Comparison of ENCODE assay signal across 23 mouse cellular contexts in the genomic region with DNA sequence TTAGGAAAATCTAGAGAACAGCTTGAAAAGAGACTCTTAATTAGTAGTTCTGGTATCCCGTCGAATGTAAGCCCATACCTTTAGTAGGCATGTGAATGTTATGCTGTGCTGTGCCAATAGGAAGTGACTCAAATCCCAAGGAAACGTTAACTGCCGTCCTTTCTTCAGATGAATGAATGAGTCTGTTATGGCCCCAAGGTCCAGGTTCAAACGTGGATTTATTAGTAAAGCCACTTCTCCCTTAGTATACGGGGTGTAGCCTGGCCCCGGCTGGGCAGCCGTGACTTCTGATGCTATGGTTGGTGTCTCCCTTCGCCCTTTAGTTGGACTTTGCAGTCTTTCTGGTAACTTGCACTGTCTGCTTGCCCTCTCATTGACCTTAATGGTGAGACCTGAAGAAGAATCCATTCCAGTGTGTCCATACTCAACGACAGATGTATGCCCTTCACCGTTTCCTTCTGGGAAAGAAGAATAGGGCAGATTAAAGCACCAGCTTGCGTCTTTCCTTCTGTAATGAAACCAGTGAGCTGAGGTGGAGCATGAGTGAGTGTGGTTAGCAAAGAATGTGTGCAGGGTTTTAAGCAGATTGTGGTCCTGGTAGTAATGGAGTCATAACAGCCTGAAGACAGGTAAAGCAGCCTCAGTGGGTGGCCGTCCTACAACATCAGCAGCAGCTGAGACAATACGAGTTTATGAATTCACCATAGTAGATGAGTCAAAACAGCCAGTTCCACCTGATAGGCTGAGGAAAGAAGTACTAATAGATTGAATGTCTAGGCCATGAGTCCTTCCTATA. TPM values are rescaled to one million over a fixed set of nuclear protein-coding genes. Genes with fewer than 3 reads are reported as not detected.
DNase-seq lines count a peak whose midpoint lies in the region; ATAC-seq and TF ChIP-seq lines count a peak whose summit lies in the region.
"Had no signal": no experiment of that assay in that cellular context is flagged by ENCODE, and none has a peak within 500 bp of the region (broad histone marks: within the 10 kb centered on the region; RNA-seq: fewer than 3 reads in every experiment).

No protein-coding gene starts in this region.

- POLR2A ChIA-PET in Patski (lab: Charles Lee): no interaction called here

- WGBS in heart, embryonic 10.5 days: 81% methylated on average over 14 of the region's 14 CpGs
- 60% methylated on average over 14 of the region's 14 CpGs for WGBS in heart, adult 2 months
- WGBS in kidney, postnatal 0 days: 50% methylated on average over 14 of the region's 14 CpGs
- WGBS in midbrain, embryonic 14.5 days: 91% methylated on average over 14 of the region's 14 CpGs

- no peak overlapping the region for H3K9ac ChIP-seq in heart, adult 2 months (ENCODE audit: low read depth, low read length)
- no peak overlapping the region for H3K9ac ChIP-seq in kidney, postnatal 0 days (ENCODE audit: low read depth, low read length)
- H3K9ac ChIP-seq in midbrain, embryonic 14.5 days (replicated peaks; ENCODE audit: low read length): no peak overlapping the region
- H3K9ac ChIP-seq: embryonic facial prominence, embryonic 12.5 days; embryonic facial prominence, embryonic 15.5 days; forebrain, embryonic 12.5 days; forebrain, embryonic 15.5 days; heart, embryonic 13.5 days; hindbrain, embryonic 12.5 days; hindbrain, embryonic 15.5 days had no signal

- peaks cover 16% of the 10 kb centered on the region for H3K79me2 ChIP-seq in heart, adult 2 months (replicated peaks; ENCODE audit: control insufficient read depth, insufficient read depth, low read length)

- no peaks in the 10 kb centered on the region for H3K9me3 ChIP-seq in heart, embryonic 10.5 days
- H3K9me3 ChIP-seq in kidney, postnatal 0 days (replicated peaks; ENCODE audit: low read length): no peaks in the 10 kb centered on the region
- H3K9me3 ChIP-seq in midbrain, embryonic 14.5 days (ENCODE audit: control insufficient read depth, low read length): no peaks in the 10 kb centered on the region
- H3K9me3 ChIP-seq: embryonic facial prominence, embryonic 12.5 days; embryonic facial prominence, embryonic 15.5 days; forebrain, embryonic 12.5 days; forebrain, embryonic 15.5 days; heart, embryonic 13.5 days; hindbrain, embryonic 12.5 days; hindbrain, embryonic 15.5 days had no signal

- no peaks in the 10 kb centered on the region for H3K27me3 ChIP-seq in heart, embryonic 10.5 days (ENCODE audit: insufficient read depth, poor library complexity, severe bottlenecking)
- H3K27me3 ChIP-seq in heart, adult 2 months (ENCODE audit: control insufficient read depth, insufficient read depth, low read length): no peaks in the 10 kb centered on the region
- H3K27me3 ChIP-seq in kidney, postnatal 0 days (ENCODE audit: insufficient read depth, low read length): no peaks in the 10 kb centered on the region
- H3K27me3 ChIP-seq in Patski: no peaks in the 10 kb centered on the region
- no peaks in the 10 kb centered on the region for H3K27me3 ChIP-seq in midbrain, embryonic 14.5 days (ENCODE audit: control insufficient read depth, insufficient read depth, low read length)
- H3K27me3 ChIP-seq: embryonic facial prominence, embryonic 12.5 days; embryonic facial prominence, embryonic 15.5 days; forebrain, embryonic 12.5 days; forebrain, embryonic 15.5 days; heart, embryonic 13.5 days; hindbrain, embryonic 12.5 days; hindbrain, embryonic 15.5 days had no signal

- ATAC-seq in kidney, postnatal 0 days (replicated peaks; ENCODE audit: low FRiP score, low read depth): no peak
- ATAC-seq in Patski: peak; percentile 82
- ATAC-seq in midbrain, embryonic 14.5 days (ENCODE audit: low FRiP score, low TSS enrichment): no peak
- ATAC-seq: CD4-positive, CD25-positive, alpha-beta regulatory T cell, adult 4 months; forebrain, embryonic 15.5 days had no signal

- H3K4me3 ChIP-seq in heart, embryonic 10.5 days: no peak overlapping the region
- no peak overlapping the region for H3K4me3 ChIP-seq in heart, adult 2 months
- no peak overlapping the region for H3K4me3 ChIP-seq in kidney, postnatal 0 days (replicated peaks; ENCODE audit: low read depth, low read length)
- H3K4me3 ChIP-seq in midbrain, embryonic 14.5 days (replicated peaks; ENCODE audit: low read depth, low read length): no peak overlapping the region
- H3K4me3 ChIP-seq: embryonic facial prominence, embryonic 12.5 days; embryonic facial prominence, embryonic 15.5 days; forebrain, embryonic 12.5 days; forebrain, embryonic 15.5 days; heart, embryonic 13.5 days; hindbrain, embryonic 12.5 days; hindbrain, embryonic 15.5 days had no signal

- H3K27ac ChIP-seq in heart, embryonic 10.5 days: no peak overlapping the region
- no peak overlapping the region for H3K27ac ChIP-seq in heart, adult 2 months
- H3K27ac ChIP-seq in kidney, postnatal 0 days: no peak overlapping the region
- H3K27ac ChIP-seq in midbrain, embryonic 14.5 days (replicated peaks; ENCODE audit: low read depth, low read length): no peak overlapping the region
- H3K27ac ChIP-seq: embryonic facial prominence, embryonic 12.5 days; embryonic facial prominence, embryonic 15.5 days; forebrain, embryonic 12.5 days; forebrain, embryonic 15.5 days; heart, embryonic 13.5 days; hindbrain, embryonic 12.5 days; hindbrain, embryonic 15.5 days had no signal

- no peak for TF ChIP-seq POLR2A in heart, adult 2 months (IDR thresholded peaks at IDR 0.05; ENCODE audit: insufficient read depth, low read depth, low read length)

- TF ChIP-seq EP300 in heart, adult 2 months (IDR thresholded peaks at IDR 0.05; ENCODE audit: insufficient read depth, low read depth, low read length): no peak

- H3K4me1 ChIP-seq in heart, embryonic 10.5 days: peaks cover 8% of the 10 kb centered on the region
- H3K4me1 ChIP-seq in heart, adult 2 months (ENCODE audit: control insufficient read depth, insufficient read depth, low read length): peaks cover 9% of the 10 kb centered on the region
- H3K4me1 ChIP-seq in kidney, postnatal 0 days (replicated peaks; ENCODE audit: insufficient read depth, low read length): peaks cover 9% of the 10 kb centered on the region
- peaks cover 16% of the 10 kb centered on the region for H3K4me1 ChIP-seq in midbrain, embryonic 14.5 days (ENCODE audit: control insufficient read depth, insufficient read depth, low read length)

- in situ Hi-C loops in Patski (cut with MboI; ENCODE audit: low pct_unique_long_range_greater_than_20kb): no loop called here

- CTCF ChIA-PET in Patski (lab: Charles Lee): no interaction called here

- TF ChIP-seq CTCF in heart, adult 2 months (IDR thresholded peaks at IDR 0.05): no peak
- TF ChIP-seq CTCF in kidney, postnatal 0 days (IDR thresholded peaks at IDR 0.05; ENCODE audit: low read depth): no peak
- TF ChIP-seq CTCF in Patski (IDR thresholded peaks at IDR 0.05): no peak

- peak; percentile 56 for DNase-seq in heart, embryonic 10.5 days (ENCODE audit: low spot score)
- DNase-seq in heart, adult 2 months: no peak
- peak; percentile 18 for DNase-seq in kidney, postnatal 0 days (ENCODE audit: low spot score)
- DNase-seq in kidney, postnatal 14 days: no peak
- DNase-seq in 416B (ENCODE audit: low read depth) (peak; percentile 32), Patski (ENCODE audit: low read depth, low spot score) (peak; percentile 77)
- no peak for DNase-seq in midbrain, embryonic 14.5 days
- DNase-seq: adrenal gland, postnatal 14 days; cerebellum, adult 11 months; cerebellum, adult 2 months; cerebellum, adult 9-11 months; cerebellum, postnatal 25 days; gastrocnemius, postnatal 10 days; gastrocnemius, postnatal 36 days; heart, postnatal 14 days had no signal

- H3K36me3 ChIP-seq in heart, embryonic 10.5 days: peaks cover 32% of the 10 kb centered on the region
- H3K36me3 ChIP-seq in heart, adult 2 months (ENCODE audit: control insufficient read depth, insufficient read depth, low read length): peaks cover 19% of the 10 kb centered on the region
- H3K36me3 ChIP-seq in kidney, postnatal 0 days (ENCODE audit: insufficient read depth, low read length): 0 out of 2 replicates have a peak, but pooled peaks cover 5% of the 10 kb centered on the region
- no peaks in the 10 kb centered on the region for H3K36me3 ChIP-seq in midbrain, embryonic 14.5 days (ENCODE audit: control insufficient read depth, insufficient read depth, low read length)
- H3K36me3 ChIP-seq: forebrain, embryonic 15.5 days; hindbrain, embryonic 15.5 days had no signal

- no peak overlapping the region for H3K4me2 ChIP-seq in kidney, postnatal 0 days (ENCODE audit: low read length)
- H3K4me2 ChIP-seq in midbrain, embryonic 14.5 days (ENCODE audit: low read length): no peak overlapping the region
- H3K4me2 ChIP-seq: embryonic facial prominence, embryonic 12.5 days; embryonic facial prominence, embryonic 15.5 days; forebrain, embryonic 12.5 days; forebrain, embryonic 15.5 days; heart, embryonic 13.5 days; hindbrain, embryonic 12.5 days; hindbrain, embryonic 15.5 days had no signal

- intact Hi-C loops in heart, adult 2 months (cut with DNase I): no loop called here

RNA-seq across cellular contexts. Expression of gene Mapk1ip1l, which starts 5.0 kb away (rescaled TPM):
- 79.9 and 82.1 TPM in 2 replicates for polyA plus RNA-seq in heart, embryonic 10.5 days (2016; fragmentation: Nextera tagmentation; extraction: Ambion mirVana)
- 10 to 100 TPM; 29.8 to 34.2 TPM for total RNA-seq in heart, adult 2 months (2021)
- 14.6 and 15.0 TPM in 2 replicates for polyA plus RNA-seq in heart, adult 2 months (2012; rRNA removed)
- 38.1 and 41.2 TPM in 2 replicates for polyA plus RNA-seq in kidney, postnatal 0 days (2015; fragmentation: Nextera tagmentation; extraction: Ambion mirVana)
- 51.6 TPM for polyA plus RNA-seq in Patski (2021)
- 45.6 and 61.4 TPM in 2 replicates for polyA plus RNA-seq in midbrain, embryonic 14.5 days (2014; fragmentation: Nextera tagmentation; extraction: Ambion mirVana)

RNA-seq across cellular contexts. Expression of gene Socs4, which starts 26.4 kb away (rescaled TPM):
- 2.0 and 3.3 TPM in 2 replicates for polyA plus RNA-seq in heart, embryonic 10.5 days (2016; fragmentation: Nextera tagmentation; extraction: Ambion mirVana)
- 10 to 100 TPM; 13.4 to 14.9 TPM for total RNA-seq in heart, adult 2 months (2021)
- polyA plus RNA-seq in heart, adult 2 months (2012; rRNA removed): 2.2 and 5.5 TPM in 2 replicates
- polyA plus RNA-seq in kidney, postnatal 0 days (2015; fragmentation: Nextera tagmentation; extraction: Ambion mirVana): 3.7 and 4.3 TPM in 2 replicates
- polyA plus RNA-seq in Patski (2021): 14.5 TPM
- 4.8 and 5.7 TPM in 2 replicates for polyA plus RNA-seq in midbrain, embryonic 14.5 days (2014; fragmentation: Nextera tagmentation; extraction: Ambion mirVana)

RNA-seq across cellular contexts. Expression of gene Wdhd1, which starts 26.4 kb away (rescaled TPM):
- polyA plus RNA-seq in heart, embryonic 10.5 days (2016; fragmentation: Nextera tagmentation; extraction: Ambion mirVana): 31.8 and 35.9 TPM in 2 replicates
- under 1 TPM; 0.48 to 0.73 TPM for total RNA-seq in heart, adult 2 months (2021)
- 0.33 and 0.53 TPM in 2 replicates for polyA plus RNA-seq in heart, adult 2 months (2012; rRNA removed)
- polyA plus RNA-seq in kidney, postnatal 0 days (2015; fragmentation: Nextera tagmentation; extraction: Ambion mirVana): 10.9 and 11.8 TPM in 2 replicates
- polyA plus RNA-seq in Patski (2021): 10.6 TPM
- 14.1 and 21.1 TPM in 2 replicates for polyA plus RNA-seq in midbrain, embryonic 14.5 days (2014; fragmentation: Nextera tagmentation; extraction: Ambion mirVana)

Comparison
In these comparisons a context has a peak if more than half of its experiments do, and no peak if none do; other contexts are left out.
1. DNase-seq: peak in heart, embryonic 10.5 days (single experiment), kidney, postnatal 0 days (single experiment), 416B (single experiment) and Patski (single experiment); none in heart, adult 2 months (0 of 2), kidney, postnatal 14 days (single experiment) and midbrain, embryonic 14.5 days (single experiment).